Mouse (Mus musculus) CH12.LX (cell line): ENCODE data around the gene Ltbp2.

ENCODE experiments used
- CHD1 ChIP-seq: IDR thresholded peaks from 2 replicates; pipeline ENCODE4 v1.6.1; 2012; ENCODE audit warnings: low read depth, low read length, improper control_type of control experiment, inconsistent platforms
- CHD2 ChIP-seq: IDR thresholded peaks from 2 replicates; pipeline ENCODE4 v1.6.1; 2011; ENCODE audit warnings: low read length, improper control_type of control experiment
- CTCF ChIP-seq, 2 experiments: IDR thresholded peaks in 1 of 2; conservative IDR thresholded peaks in 1 of 2; 2 replicates each; pipeline ENCODE4 v1.5.1; 2011 to 2012; ENCODE audit warnings: low read depth in 2 of 2, low read length in 2 of 2, improper control_type of control experiment in 1 of 2, inconsistent platforms in 1 of 2, mild to moderate bottlenecking in 1 of 2, moderate library complexity in 1 of 2
- E2F4 ChIP-seq: IDR thresholded peaks from 2 replicates; pipeline ENCODE4 v1.6.1; 2011; ENCODE audit warnings: low read depth, low read length, improper control_type of control experiment; ENCODE audit not compliant: insufficient replicate concordance
- EP300 ChIP-seq: IDR thresholded peaks from 2 replicates; pipeline ENCODE4 v1.6.1; 2011; ENCODE audit warnings: low read length, improper control_type of control experiment
- HCFC1 ChIP-seq: IDR thresholded peaks from 2 replicates; pipeline ENCODE4 v1.6.1; 2012; ENCODE audit warnings: low read depth, mild to moderate bottlenecking, inconsistent platforms, low read length, improper control_type of control experiment
- MAZ ChIP-seq: IDR thresholded peaks from 2 replicates; pipeline ENCODE4 v1.6.1; 2012; ENCODE audit warnings: low read depth, mild to moderate bottlenecking, inconsistent platforms, low read length, improper control_type of control experiment, moderate library complexity
- USF1 ChIP-seq: IDR thresholded peaks from 2 replicates; pipeline ENCODE4 v1.6.1; 2014; ENCODE audit warnings: low read depth, mild to moderate bottlenecking, inconsistent platforms, low read length, improper control_type of control experiment

GRCm38 (mm10) chr12:84904399-84904798, 28.1 kb upstream of the Ltbp2 start:
- no peak for TF ChIP-seq HCFC1
- no peak for TF ChIP-seq EP300
- TF ChIP-seq E2F4 = no peak
- TF ChIP-seq CTCF (conservative IDR thresholded peaks at IDR 0.05 in 1 of 2, IDR thresholded peaks at IDR 0.05 in 1 of 2; ENCODE audit: low read depth in 2 of 2, low read length in 2 of 2) = no peak
- no peak for TF ChIP-seq MAZ
- no peak for TF ChIP-seq CHD2
- no peak for TF ChIP-seq CHD1
- no peak for TF ChIP-seq USF1
